In genomic region chr13:17838484-17838851, GRCm38 (mm10) we compare ENCODE assay signal across 9 mouse cellular contexts. TPM values are rescaled to one million over a fixed set of nuclear protein-coding genes. Genes with fewer than 3 reads are reported as not detected.
DNase-seq lines count a peak whose midpoint lies in the region; ATAC-seq and TF ChIP-seq lines count a peak whose summit lies in the region.
"Had no signal": no experiment of that assay in that cellular context is flagged by ENCODE, and none has a peak within 500 bp of the region (broad histone marks: within the 10 kb centered on the region; RNA-seq: fewer than 3 reads in every experiment).

No protein-coding gene starts in this region.

- intact Hi-C loops in heart, postnatal 14 days (cut with DNase I), result loop anchor here (5.0 to 10.0 kb wide), 2 partner anchors 336 to 974 kb away; no protein-coding TSS in a partner anchor

- TF ChIP-seq CTCF in cortical plate, adult 2 months (IDR thresholded peaks at IDR 0.05; ENCODE audit: extremely low read depth, insufficient read depth, low read length), result peak; percentile 53; the same call in 1 of the 2 replicates

- no peaks in the 10 kb centered on the region for H3K36me3 ChIP-seq in heart, embryonic 11.5 days (ENCODE audit: control insufficient read depth, insufficient read depth, low read length)
- H3K36me3 ChIP-seq: limb, embryonic 15.5 days had no signal

- WGBS in heart, embryonic 11.5 days (ENCODE audit: insufficient replicate concordance), result 30% methylated on average over 4 of the region's 4 CpGs

- no peak for TF ChIP-seq POLR2A in cortical plate, adult 2 months (IDR thresholded peaks at IDR 0.05; ENCODE audit: extremely low read depth, insufficient read depth, low read length)

- H3K27me3 ChIP-seq in heart, embryonic 11.5 days (ENCODE audit: control insufficient read depth, insufficient read depth, low read length), result no peaks in the 10 kb centered on the region
- H3K27me3 ChIP-seq: limb, embryonic 15.5 days had no signal

- no peaks in the 10 kb centered on the region for H3K4me1 ChIP-seq in heart, embryonic 11.5 days (ENCODE audit: control insufficient read depth, insufficient read depth, low read length)
- H3K4me1 ChIP-seq in cortical plate, adult 2 months (ENCODE audit: control insufficient read depth, insufficient read depth, low read length), result no peaks in the 10 kb centered on the region
- H3K4me1 ChIP-seq: limb, embryonic 15.5 days had no signal

- DNase-seq in heart, adult 18-20 months, result peak; percentile 63 to 86
- peak; percentile 78 for DNase-seq in R1 (ENCODE audit: low read depth, low spot score)
- peak; percentile 69 to 80 for DNase-seq in heart, postnatal 14 days
- DNase-seq in kidney, postnatal 36 days, result peak; percentile 57 to 84
- peak; percentile 63 for DNase-seq in right cerebral cortex, postnatal 4 days

- H3K4me2 ChIP-seq in heart, embryonic 11.5 days, result no peak overlapping the region
- H3K4me2 ChIP-seq: limb, embryonic 15.5 days had no signal

- H3K27ac ChIP-seq in heart, embryonic 11.5 days (ENCODE audit: low read depth, low read length), result no peak overlapping the region
- no peak overlapping the region for H3K27ac ChIP-seq in cortical plate, adult 2 months (ENCODE audit: insufficient read depth, low read length)
- H3K27ac ChIP-seq: limb, embryonic 15.5 days had no signal

- H3K9me3 ChIP-seq in heart, embryonic 11.5 days (replicated peaks; ENCODE audit: control insufficient read depth, low read length), result no peaks in the 10 kb centered on the region
- H3K9me3 ChIP-seq: limb, embryonic 15.5 days had no signal

- H3K9ac ChIP-seq in heart, embryonic 11.5 days (ENCODE audit: low read depth, low read length), result no peak overlapping the region
- H3K9ac ChIP-seq: limb, embryonic 15.5 days had no signal

- ATAC-seq in heart, embryonic 11.5 days (replicated peaks; ENCODE audit: insufficient number of reproducible peaks, low FRiP score, low TSS enrichment), result no peak
- peak; percentile 83 for ATAC-seq in megakaryocyte-erythroid progenitor cell, adult 5-6 weeks (replicated peaks; ENCODE audit: low FRiP score, low TSS enrichment, poor library complexity, severe bottlenecking)

- H3K4me3 ChIP-seq in heart, embryonic 11.5 days (ENCODE audit: low read depth, low read length), result no peak overlapping the region
- H3K4me3 ChIP-seq in cortical plate, adult 2 months (ENCODE audit: insufficient read depth, low read length), result no peak overlapping the region
- H3K4me3 ChIP-seq: limb, embryonic 15.5 days had no signal

RNA-seq across cellular contexts. Expression of gene Cdk13, which starts 33.6 kb away (rescaled TPM):
- total RNA-seq in heart, adult 18-20 months (2021), result 10 to 100 TPM; 24.7 to 27.3 TPM
- polyA plus RNA-seq in heart, embryonic 11.5 days (2014; fragmentation: Nextera tagmentation; extraction: Ambion mirVana), result 10.5 and 18.0 TPM in 2 replicates
- 30.3 and 32.1 TPM in 2 replicates for polyA plus RNA-seq in cortical plate, adult 2 months (2012; rRNA removed)
- 10 to 100 TPM; 30.6 to 30.7 TPM for total RNA-seq in heart, postnatal 14 days (2021)
- 65.4 and 76.8 TPM in 2 replicates for total RNA-seq in megakaryocyte-erythroid progenitor cell, adult 5-6 weeks (2014; fragmentation: Nextera tagmentation)
- total RNA-seq in megakaryocyte-erythroid progenitor cell, adult 5-6 weeks (2017), result 71.8 and 111 TPM in 2 replicates
